Mouse (Mus musculus): ENCODE measurements around the gene Olfr912. TPM values are rescaled to one million over a fixed set of nuclear protein-coding genes. Genes with fewer than 3 reads are reported as not detected.

The Olfr912 gene
- not detected for total RNA-seq (2022)

DNA sequence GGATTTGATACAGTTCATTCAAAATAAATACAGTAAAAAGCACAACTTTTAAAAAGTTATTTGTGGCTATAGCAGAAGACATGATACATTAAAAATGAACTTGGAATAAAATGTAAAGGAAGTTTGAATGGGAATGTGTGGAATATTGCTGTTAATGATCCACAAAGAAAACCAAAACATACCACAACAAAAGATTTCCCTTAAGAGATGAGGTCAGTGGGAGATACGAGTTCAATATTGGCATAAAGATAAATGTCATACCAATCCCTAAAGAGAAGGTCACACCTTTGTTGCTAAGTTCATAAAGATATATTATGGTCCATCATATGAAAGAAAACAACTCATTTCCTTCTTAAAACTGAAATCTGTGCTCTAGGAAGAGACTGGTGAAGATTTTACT lies at the start of gene Olfr912:
Gene Olfr912, plus strand, starts transcription at position 301 of the 400 bp plus-strand sequence.
- DNase-seq (ENCODE audit: low spot score in 2 of 2), result no peak

DNA sequence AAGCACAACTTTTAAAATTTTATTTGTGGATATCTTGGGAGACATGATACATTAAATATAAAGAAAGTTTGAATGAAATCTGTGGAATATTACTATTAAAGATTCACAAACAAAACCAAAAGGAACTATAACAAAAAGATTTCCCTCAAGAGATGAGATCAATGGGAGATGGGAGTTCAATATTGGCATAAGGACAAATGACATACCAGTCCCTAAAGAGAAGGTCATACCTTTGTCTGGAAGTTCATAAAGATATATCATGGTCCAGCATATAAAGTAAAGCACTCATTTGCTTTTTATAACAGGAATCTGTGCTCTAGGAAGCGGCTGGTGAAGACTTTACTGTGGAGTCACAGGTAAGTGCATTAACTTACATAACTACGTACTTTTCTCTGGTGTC lies 42.4 kb upstream of the Olfr912 start, which contains the start of gene Olfr910:
Gene Olfr910, plus strand, starts transcription at position 301 of the 400 bp plus-strand sequence.
- DNase-seq (ENCODE audit: low spot score in 2 of 2), result no peak

GRCm38 (mm10) chr9:38591056-38591455 lies 11.1 kb downstream of the Olfr912 start:
- no peak for DNase-seq (ENCODE audit: low spot score in 2 of 2)

- no peak for DNase-seq (ENCODE audit: low spot score in 2 of 2)
Observed at GRCm38 (mm10) chr9:38592459-38592858, 12.5 kb downstream of the Olfr912 start, which contains the start of gene Olfr913. Gene Olfr913, plus strand, starts transcription at chr9:38592759.

DNA sequence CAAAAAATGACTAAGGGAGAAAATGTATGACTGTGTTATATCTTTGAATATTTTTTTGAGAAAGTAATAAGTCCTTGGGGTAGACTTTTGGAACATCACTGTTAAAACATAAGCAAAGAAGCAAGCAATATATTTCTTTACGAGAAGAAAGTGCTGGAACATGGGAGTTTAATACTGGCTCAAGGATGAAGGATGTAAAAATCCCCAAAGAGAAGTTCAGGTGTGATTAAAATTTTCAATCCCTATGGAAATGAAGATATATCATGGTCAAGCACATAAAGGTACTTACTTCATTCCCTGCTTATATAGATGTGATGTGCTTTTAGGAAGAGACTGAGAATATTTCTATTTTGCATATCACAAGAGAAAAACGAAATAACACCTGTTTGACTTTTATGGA lies 24.8 kb downstream of the Olfr912 start, which contains the start of gene Olfr914:
Gene Olfr914, plus strand, starts transcription at position 301 of the 400 bp plus-strand sequence.
- no peak for DNase-seq (ENCODE audit: low spot score in 2 of 2)

DNA sequence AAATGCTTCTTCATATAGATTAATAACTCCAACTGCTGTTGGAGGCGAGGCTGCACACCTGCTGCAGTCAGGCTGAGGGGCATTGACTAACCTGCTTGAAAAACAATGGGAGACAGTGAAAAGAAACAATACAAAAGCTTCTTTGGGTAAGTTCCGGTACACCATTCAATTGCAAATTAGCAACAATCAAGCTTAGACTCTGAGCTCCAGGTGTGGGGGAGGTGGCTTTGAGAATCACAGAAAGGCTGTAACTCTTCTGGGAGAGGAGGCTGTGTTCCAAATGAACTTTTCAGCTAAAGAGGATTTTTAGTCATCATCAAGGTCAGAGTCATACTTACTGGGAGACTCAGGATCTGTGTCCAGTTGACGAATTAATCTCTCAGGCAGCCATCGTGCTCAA lies 52.4 kb downstream of the Olfr912 start:
- no peak for DNase-seq (ENCODE audit: low spot score in 2 of 2)

Other genes with a start within 250 kb of the Olfr912 start
- not detected for gene Olfr898, start 231.8 kb upstream of the Olfr912 start, total RNA-seq (2022)
- gene Olfr250, start 213.3 kb upstream of the Olfr912 start, total RNA-seq (2022), result not detected
- not detected for gene Olfr251, start 203.1 kb upstream of the Olfr912 start, total RNA-seq (2022)
- gene Olfr147, start 178.5 kb upstream of the Olfr912 start, total RNA-seq (2022), result not detected
- not detected for gene Olfr901, start 150.7 kb upstream of the Olfr912 start, total RNA-seq (2022)
- not detected for gene Olfr902, start 132.5 kb upstream of the Olfr912 start, total RNA-seq (2022)
- not detected for gene Olfr904, start 117.0 kb upstream of the Olfr912 start, total RNA-seq (2022)
- not detected for gene Olfr905, start 109.1 kb upstream of the Olfr912 start, total RNA-seq (2022)
- not detected for gene Olfr906, start 93.1 kb upstream of the Olfr912 start, total RNA-seq (2022)
- gene Olfr907, start 84.4 kb upstream of the Olfr912 start, total RNA-seq (2022), result not detected
- not detected for gene Olfr911-ps1, start 58.6 kb upstream of the Olfr912 start, total RNA-seq (2022)
- not detected for gene Olfr910, start 42.3 kb upstream of the Olfr912 start, total RNA-seq (2022)
- gene Olfr913, start 12.6 kb downstream of the Olfr912 start, total RNA-seq (2022), result not detected
- gene Olfr914, start 24.9 kb downstream of the Olfr912 start, total RNA-seq (2022), result not detected
- not detected for gene Olfr916, start 79.7 kb downstream of the Olfr912 start, total RNA-seq (2022)
- not detected for gene Olfr917, start 85.7 kb downstream of the Olfr912 start, total RNA-seq (2022)
- gene Olfr918, start 94.4 kb downstream of the Olfr912 start, total RNA-seq (2022), result not detected
- not detected for gene Olfr919, start 123.5 kb downstream of the Olfr912 start, total RNA-seq (2022)
- 10 to 100 TPM; 12.9 to 16.0 (median 14.7) TPM for gene Vwa5a, start 138.1 kb downstream of the Olfr912 start, total RNA-seq (2022)
- gene Olfr920, start 172.1 kb downstream of the Olfr912 start, total RNA-seq (2022), result under 1 TPM in 3 of 4 experiments, not detected in 1; 0.04 to 0.05 (median 0.05) TPM
- gene Olfr921, start 192.9 kb downstream of the Olfr912 start, total RNA-seq (2022), result not detected
- not detected for gene Olfr922, start 234.4 kb downstream of the Olfr912 start, total RNA-seq (2022)
- not detected for gene Olfr923, start 246.4 kb downstream of the Olfr912 start, total RNA-seq (2022)

Data from gastrocnemius, adult 8-10 months (tissue).